Mouse (Mus musculus) ES-Bruce4 (cell line): ENCODE measurements around the gene Ppp2r5c.

Experiments used
- CTCF ChIP-seq: IDR thresholded peaks from one replicate; pipeline ENCODE4 v1.8.1; 2011; ENCODE audit warnings: low read depth, low read length
- EP300 ChIP-seq: IDR thresholded peaks from 2 replicates; pipeline ENCODE4 v1.6.1; 2011; ENCODE audit warnings: low read depth, low read length; ENCODE audit not compliant: insufficient read depth

DNA sequence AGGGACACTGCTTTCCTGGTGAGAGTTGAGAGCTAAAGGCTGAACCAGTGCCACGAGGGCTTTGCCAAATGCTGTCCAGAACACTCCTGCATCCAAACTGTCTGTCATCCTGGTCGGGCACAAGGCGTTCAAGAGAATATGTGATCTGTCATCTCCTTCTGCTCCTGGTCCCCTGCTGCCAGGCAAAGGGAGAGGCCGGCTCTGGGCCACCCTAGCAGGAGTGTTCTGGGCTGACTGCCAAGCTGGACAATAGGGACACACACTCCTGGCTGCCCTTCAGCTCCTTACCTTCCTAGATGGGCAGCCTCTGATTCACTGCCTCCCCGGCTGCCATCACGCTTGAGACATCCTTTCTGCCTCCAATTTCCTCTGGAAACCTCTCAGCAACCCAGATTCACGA is 15.1 kb upstream of the Ppp2r5c start:
- TF ChIP-seq CTCF, result no peak
- no peak for TF ChIP-seq EP300
